Mouse (Mus musculus) gastrocnemius, adult 2 months (tissue): Measurements from ENCODE around the gene Slc37a1. TPM values are rescaled to one million over a fixed set of nuclear protein-coding genes. Genes with fewer than 3 reads are reported as not detected.
A peak's percentile ranks its signal among the peaks of the same experiment; 100 is the strongest.
"Not testable (repeated sequence)": the region's sequence is repeated elsewhere in the genome, so short reads cannot be mapped to it uniquely, and the experiment has no call there.

Experiments used
- DNase-seq: peaks from one replicate; pipeline ENCODE4 v3.0.0; 2022
- H3K27ac ChIP-seq: fragments of 200-600 bp; 2 replicates; pipeline ENCODE4 v1.8.1; 2022; ENCODE audit warnings: mild to moderate bottlenecking
- H3K4me3 ChIP-seq: fragments of 200-600 bp; 2 replicates; pipeline ENCODE4 v1.8.1; 2022; ENCODE audit warnings: mild to moderate bottlenecking, moderate library complexity
- CTCF ChIP-seq: fragments of 200-600 bp; IDR thresholded peaks from 2 replicates; pipeline ENCODE4 v1.8.1; 2022; ENCODE audit warnings: antibody characterized with exemption, mild to moderate bottlenecking, moderate library complexity
- intact Hi-C: fragments of 180-260 bp; cut with DNase I; formaldehyde crosslinking; loops from one replicate; pipeline ENCODE4 v1.15.1; 2025
- total RNA-seq, 2 experiments: library from RNA; stranded (reverse); gene quantifications; 2 replicates each; pipeline ENCODE4 v1.2.3; 2021

Slc37a1 gene
- total RNA-seq, 2 experiments from 2014 or later = 3.0 to 4.2 TPM

DNA sequence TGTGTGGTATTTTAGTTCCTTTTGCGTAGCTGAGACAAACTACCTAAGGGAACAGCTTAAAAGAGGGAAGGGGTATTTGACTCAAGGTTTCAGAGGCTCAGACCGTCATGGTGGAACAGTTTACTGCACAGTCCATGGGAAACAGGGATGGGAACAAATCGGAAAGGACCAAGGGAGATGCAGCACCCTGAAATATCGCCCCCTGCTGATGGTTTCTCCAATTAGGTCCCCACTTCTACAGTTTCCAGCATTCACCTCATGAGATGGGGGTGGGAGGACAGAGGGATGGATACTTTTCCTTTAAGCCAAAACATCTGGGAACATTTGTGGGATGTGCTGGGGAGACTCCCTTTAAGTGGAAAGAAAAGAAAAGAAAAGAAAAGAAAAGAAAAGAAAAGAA, 26.8 kb upstream of the Slc37a1 start:
- TF ChIP-seq CTCF = peak; percentile 60
- intact Hi-C loops = loop anchor here (5.0 kb wide), 1 partner anchor 232 kb away; no protein-coding TSS in a partner anchor
- Histone ChIP-seq H3K4me3 (no peak overlapping the region), H3K27ac (peak overlapping the region; percentile 90)
- DNase-seq = peak; percentile 39

DNA sequence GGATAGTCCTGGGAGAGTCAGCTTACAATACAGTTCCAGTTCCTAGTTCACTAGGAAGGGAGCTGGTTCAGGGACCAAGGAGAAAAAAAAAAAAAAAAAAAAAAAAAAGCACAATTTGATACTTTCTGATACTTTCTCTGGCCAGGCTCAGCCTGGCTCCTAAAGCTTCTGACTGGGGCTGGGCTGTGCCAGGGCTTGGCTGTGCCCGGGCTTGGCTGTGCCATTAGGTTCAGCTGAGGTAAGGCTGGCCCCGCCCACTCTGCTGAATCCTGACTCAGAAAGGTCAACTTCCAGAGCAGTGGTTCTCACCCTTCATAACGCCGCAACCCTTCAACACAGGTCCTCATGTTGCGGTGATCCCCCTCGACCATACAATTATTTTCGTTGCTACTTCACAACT, 26.2 kb upstream of the Slc37a1 start:
- intact Hi-C loops = no loop called here
- DNase-seq = peak; percentile 98
- TF ChIP-seq CTCF = no peak
- H3K27ac ChIP-seq = peak overlapping the region; percentile 90
- peak overlapping the region; percentile 48 for H3K4me3 ChIP-seq

DNA sequence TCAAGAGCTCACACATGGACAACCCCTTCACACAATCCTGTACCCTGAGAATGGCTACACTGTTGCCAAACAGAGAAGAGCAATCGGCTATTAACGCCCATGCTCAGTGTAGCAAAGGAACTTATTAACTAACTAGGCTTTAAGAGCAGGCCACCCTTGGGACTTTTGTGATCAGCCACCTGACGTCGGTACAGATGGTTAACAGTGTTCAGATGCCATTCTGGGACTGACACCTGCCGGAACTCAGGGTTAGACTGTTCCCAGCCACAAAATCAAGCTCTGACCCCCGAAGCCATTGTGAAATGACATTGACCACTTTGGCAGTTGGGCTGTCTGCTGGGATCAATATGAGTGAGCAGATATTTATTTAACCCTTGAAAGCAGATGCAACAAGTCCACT, 25.2 kb upstream of the Slc37a1 start:
- intact Hi-C loops = no loop called here
- TF ChIP-seq CTCF = no peak
- Histone ChIP-seq H3K27ac (peak overlapping the region; percentile 90), H3K4me3 (no peak overlapping the region)
- no peak for DNase-seq

DNA sequence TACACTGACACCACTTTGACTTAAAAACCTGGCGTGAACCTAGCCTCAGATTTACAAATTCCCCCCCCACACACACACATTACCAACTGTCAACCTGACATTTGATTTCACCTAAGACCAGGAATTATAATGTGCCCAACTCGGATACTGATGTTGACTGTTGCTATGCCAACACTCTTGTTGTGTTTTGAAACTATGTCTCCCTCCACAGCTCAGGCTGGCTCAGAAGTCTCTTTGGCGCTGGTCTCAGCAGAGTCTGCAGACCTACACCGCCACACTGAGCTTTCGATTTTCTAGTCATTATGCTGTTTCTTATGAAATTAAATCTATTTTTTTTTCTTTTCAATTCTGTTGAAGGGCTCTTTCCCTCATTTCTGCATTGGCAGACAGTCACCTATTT, 23.9 kb upstream of the Slc37a1 start:
- DNase-seq = peak; percentile 55
- Histone ChIP-seq H3K27ac (peak overlapping the region; percentile 90), H3K4me3 (no peak overlapping the region)
- intact Hi-C loops = no loop called here
- no peak for TF ChIP-seq CTCF

DNA sequence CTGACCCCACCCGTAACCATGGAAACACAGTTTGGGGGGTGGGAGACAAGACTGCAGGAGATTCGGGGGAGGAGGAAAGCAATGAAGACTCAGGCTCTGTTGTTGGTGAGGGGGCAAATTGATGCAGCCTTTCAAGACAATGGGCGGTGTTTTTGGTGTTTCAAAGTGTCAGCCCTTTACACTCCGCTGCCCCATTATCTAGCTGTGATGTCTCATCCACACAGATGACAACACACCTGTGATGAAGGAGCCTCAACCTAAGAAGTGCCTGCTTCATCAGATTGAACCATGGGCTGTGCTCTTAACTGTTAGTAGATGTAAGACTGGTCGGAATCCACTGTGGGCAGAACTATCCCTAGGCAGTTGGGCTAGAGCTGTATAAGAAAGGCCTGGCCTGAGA, 22.8 kb upstream of the Slc37a1 start:
- H3K4me3 ChIP-seq = no peak overlapping the region
- intact Hi-C loops = no loop called here
- no peak overlapping the region for H3K27ac ChIP-seq
- TF ChIP-seq CTCF = no peak
- DNase-seq = no peak

DNA sequence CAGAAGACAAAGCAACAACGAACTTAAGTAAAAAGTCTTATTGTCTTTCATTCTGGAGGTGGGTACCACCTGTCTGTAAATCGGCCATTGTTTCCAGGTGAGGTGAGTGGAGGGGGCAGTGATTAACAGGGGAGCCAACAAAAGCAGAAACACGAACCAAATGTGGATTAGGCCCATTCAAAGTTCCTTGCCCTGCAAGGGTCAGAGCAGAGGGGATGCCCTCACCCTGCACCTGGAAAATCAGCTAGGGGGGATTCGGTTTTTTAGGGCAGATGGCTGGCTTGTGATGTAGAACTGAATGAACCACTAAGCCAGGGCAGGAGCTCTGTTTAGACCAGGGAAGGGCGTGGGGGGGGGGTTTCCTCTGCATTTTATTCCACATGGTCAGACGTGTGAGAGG, 22.2 kb upstream of the Slc37a1 start:
- intact Hi-C loops = no loop called here
- no peak for TF ChIP-seq CTCF
- no peak for DNase-seq
- Histone ChIP-seq H3K4me3 (no peak overlapping the region), H3K27ac (no peak overlapping the region)

DNA sequence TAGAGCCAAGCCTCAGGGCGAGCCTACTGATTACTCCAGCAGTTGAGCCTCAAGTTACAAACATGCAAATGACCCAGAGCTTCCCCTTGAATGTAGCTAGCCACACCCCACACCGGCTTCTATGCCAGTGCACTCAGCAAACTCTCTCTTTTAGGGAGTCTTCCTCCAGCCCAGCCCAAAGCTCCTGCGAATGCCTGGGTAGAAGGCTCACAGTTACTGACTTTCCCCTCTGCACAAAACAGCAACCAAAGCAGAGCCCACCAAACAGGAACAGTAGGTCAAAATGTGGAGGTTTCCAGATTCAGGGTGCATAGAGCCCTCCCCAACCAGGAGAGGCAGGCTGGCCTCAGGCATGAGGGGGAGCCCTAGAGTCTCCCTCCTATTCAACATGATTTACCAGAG, 21.4 kb upstream of the Slc37a1 start:
- Histone ChIP-seq H3K27ac (peak overlapping the region; percentile 20), H3K4me3 (no peak overlapping the region)
- TF ChIP-seq CTCF = no peak
- intact Hi-C loops = no loop called here
- DNase-seq = peak; percentile 57

DNA sequence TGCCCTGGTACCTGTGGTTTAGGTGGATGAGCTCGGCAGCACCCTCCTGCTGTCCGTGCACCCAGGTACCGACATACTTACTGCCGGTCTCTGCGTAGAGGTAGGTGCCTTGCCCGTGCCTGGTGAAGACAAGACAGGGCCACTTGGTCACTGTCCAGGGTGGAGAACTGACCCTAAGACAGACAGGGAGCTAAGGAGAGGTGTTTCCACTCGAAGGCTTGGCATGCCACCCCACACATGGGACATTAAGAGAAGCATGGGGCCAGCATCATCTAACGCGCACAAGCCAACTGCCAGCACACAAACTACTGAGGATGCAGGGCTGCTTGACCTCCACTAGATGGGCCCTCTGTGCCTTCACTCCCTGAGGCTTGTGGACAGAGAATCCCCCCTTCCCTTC, 20.8 kb upstream of the Slc37a1 start:
- intact Hi-C loops = no loop called here
- Histone ChIP-seq H3K27ac (no peak overlapping the region), H3K4me3 (no peak overlapping the region)
- no peak for TF ChIP-seq CTCF
- no peak for DNase-seq

DNA sequence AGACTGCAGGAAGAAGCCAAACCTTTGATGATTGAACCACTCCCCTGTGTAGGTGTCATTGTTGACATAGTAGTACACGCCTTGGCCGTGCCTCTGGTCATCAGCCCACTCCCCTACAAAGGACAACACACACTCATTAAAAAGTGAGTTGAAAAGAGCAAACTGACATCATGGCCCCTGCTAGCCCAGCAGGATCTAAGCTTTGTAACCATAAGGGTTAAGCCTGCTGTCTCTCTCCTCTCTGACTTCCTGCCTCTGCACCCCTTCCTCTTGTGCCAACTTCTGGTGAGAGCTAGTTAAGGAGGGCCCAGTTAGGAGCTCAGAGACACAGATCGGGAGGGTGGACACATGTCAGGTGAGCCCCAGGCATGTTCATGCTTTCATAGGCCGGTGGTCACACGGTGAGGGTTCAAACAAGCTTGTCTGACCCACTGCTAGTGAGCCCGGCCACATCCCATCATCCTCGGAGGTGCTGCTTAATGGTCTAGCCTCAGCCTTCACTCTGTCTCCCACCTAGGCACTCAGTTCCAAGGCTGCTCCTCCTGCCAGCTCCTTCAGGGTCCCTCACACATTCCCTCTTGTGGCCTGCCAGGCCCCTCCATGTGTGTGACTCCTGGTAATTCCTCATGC, 20.2 kb upstream of the Slc37a1 start:
- H3K27ac ChIP-seq = no peak overlapping the region
- intact Hi-C loops = no loop called here

DNA sequence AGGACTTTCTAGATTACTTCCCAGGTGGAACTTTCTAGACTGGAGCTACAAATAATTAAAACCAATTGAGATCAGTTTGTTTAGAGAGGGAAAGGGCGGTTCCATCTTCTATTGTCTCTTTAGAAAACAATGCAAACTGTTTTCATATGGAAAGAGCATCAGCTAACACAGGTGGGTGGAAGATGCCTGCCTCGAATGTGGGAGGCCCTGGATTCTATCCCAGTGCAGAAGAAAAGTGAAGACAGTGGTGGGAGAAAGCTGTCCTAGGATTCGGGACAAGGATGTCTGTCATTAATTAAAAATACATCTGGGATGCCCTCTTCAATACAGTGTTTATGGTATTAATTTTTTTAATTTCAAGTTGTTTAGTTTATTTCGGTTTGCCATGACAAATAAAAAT, 19.5 kb upstream of the Slc37a1 start:
- Histone ChIP-seq H3K4me3 (no peak overlapping the region), H3K27ac (no peak overlapping the region)
- intact Hi-C loops = no loop called here
- no peak for DNase-seq
- TF ChIP-seq CTCF = no peak

More for the DNA sequence above, 20.2 kb upstream of the Slc37a1 start:
- no peak for TF ChIP-seq CTCF
- H3K4me3 ChIP-seq = no peak overlapping the region
- no peak for DNase-seq

DNA sequence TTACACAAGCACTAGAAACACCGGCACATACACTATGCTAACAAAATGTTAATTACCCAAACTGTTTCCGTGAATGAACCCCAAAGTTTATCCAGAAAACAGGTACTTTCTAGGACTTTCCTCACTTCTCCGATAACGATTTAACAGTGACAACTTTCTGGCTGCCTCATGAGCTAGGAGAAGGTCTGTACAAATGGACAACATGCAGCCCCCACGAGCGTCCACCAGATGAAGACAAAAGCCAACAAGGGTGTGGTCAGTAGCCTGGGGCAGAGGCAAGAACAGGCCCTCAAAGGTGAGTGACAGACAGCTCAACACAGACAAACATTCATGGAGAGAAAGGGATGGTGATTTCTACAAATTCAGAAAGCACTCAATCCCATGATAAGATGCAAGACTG, 19.0 kb upstream of the Slc37a1 start:
- intact Hi-C loops = no loop called here
- TF ChIP-seq CTCF = no peak
- no peak for DNase-seq
- no peak overlapping the region for H3K27ac ChIP-seq
- no peak overlapping the region for H3K4me3 ChIP-seq

DNA sequence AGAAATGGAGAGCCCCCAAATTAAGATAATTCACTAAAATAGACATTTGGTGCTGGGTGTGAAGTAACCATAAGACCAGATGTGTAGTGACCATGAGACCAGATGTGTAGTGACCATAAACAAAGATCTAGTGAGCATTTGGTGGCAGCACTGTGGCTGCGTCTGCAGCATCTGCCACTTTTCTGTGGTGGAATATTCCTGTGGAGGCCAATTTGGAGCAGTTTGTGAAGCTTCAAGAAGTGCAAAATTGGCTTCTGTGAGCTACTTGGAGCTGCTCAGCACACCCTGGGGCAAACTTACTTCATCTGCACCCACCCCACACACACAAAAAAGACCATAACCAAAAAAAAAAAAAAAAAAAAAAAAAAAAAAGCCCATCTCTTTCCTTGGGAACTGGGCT, 18.6 kb upstream of the Slc37a1 start:
- intact Hi-C loops = no loop called here
- no peak for TF ChIP-seq CTCF
- no peak for DNase-seq
- Histone ChIP-seq H3K27ac (no peak overlapping the region), H3K4me3 (no peak overlapping the region)

DNA sequence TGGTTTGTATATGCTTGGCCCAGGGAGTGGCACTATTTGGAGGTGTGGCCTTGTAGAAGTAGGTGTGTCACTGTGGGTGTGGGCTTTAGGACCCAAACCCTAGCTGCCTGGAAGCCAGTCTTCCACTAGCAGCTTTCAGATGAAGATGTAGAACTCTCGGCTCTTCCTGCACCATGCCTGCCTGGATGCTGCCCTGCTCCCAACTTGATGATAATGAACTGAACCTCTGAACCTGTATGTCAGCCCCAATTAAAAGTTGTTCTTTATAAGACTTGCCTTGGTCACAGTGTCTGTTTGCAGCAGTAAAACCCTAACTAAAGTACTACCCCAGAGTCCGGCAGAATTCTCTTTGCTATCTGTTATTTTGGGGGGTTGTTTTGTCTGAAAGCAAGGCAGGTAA, 16.8 kb upstream of the Slc37a1 start:
- intact Hi-C loops = no loop called here
- H3K27ac ChIP-seq = no peak overlapping the region
- TF ChIP-seq CTCF = no peak
- no peak overlapping the region for H3K4me3 ChIP-seq
- no peak for DNase-seq

DNA sequence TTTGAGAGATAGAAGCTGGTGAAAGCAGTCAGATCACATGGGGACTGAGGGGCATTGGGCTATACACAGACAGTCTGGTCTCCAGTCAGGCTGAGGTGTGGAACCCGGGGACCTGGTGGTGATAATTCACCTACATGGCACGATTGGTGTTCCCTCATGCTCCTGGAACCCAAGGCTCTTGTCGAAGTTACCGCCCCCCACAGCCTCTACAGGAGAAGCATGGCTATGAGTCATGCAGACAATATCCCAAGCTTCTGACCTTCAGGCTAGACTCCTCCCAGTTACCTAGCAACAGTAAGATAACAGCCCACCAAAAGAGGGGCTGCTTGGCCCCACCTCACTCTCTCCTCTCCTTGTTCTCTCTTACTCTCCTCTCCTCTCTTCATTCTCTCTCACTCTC, 16.3 kb upstream of the Slc37a1 start:
- H3K27ac ChIP-seq = no peak overlapping the region
- no peak for TF ChIP-seq CTCF
- intact Hi-C loops = no loop called here
- H3K4me3 ChIP-seq = no peak overlapping the region
- no peak for DNase-seq

DNA sequence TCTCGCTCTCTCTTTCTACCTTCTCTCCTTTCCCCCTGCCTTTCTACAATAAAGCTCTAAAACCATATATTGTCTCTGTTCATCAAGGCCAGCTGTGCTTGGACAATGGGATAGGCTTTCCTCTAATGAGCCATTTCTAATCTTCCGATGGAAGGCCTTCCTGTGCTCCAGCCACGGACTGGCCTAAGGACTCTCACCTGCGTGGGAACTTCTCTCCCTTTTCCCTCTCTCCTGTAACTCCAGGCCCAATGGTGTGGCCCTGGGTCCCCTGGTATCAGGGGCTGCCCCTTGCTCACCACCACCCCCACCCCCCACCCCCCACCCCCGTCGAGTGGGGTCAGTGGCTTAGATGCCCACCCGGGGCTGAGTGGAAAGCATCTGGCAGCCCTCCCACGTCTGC, 15.9 kb upstream of the Slc37a1 start:
- H3K4me3 ChIP-seq, DNase-seq, H3K27ac ChIP-seq: not testable (repeated sequence)
- intact Hi-C loops = loop anchor here (1.0 kb wide), 1 partner anchor 16 kb away; no protein-coding TSS in a partner anchor
